Mouse (Mus musculus): ENCODE measurements around the gene Arhgap23.

DNA sequence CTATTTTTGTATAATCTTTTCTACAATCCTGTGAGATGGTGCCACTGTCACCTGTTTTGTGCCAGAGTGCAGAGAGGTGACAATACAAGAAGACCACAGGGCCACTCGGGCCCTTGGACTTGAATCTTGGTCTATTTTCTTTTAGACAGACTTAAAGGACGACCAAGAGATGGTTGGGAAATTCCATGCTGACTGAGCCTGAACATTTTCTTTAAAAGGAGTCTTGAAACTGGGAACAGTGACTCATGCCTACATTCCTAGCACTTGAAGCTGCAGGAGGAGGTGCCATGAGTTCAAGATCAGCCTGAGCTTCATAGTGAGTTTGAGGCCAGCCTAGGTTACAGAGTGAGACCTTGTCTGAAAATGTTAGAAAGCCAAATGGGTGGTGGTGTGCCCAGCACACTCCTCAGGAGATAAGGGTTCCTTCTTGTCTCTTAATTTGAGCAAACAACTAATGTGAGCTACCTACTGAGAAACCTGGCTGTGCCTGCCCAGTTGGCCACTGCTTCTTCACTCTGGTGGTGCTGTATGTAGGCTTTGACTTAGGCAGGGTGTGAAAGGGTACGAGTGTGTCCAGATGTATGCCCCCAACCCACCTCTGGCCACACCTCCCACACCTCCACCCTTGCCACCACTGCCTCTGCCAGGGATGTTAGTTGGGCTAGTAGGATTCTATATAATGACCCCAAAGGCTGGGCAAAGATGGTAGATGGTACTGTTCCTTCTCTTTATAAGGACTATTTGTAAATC lies 13.5 kb upstream of the Arhgap23 start:
- TF ChIP-seq CTCF (IDR thresholded peaks at IDR 0.05; ENCODE audit: low read depth), result no peak
- no peak for TF ChIP-seq EP300 (optimal IDR thresholded peaks at IDR 0.05)

All from stomach, postnatal 0 days (tissue).